Mouse (Mus musculus): ENCODE measurements around the gene Col15a1. TPM values are rescaled to one million over a fixed set of nuclear protein-coding genes. Genes with fewer than 3 reads are reported as not detected.

The Col15a1 gene
- polyA plus RNA-seq, 1 experiment: 59.5 TPM

DNA sequence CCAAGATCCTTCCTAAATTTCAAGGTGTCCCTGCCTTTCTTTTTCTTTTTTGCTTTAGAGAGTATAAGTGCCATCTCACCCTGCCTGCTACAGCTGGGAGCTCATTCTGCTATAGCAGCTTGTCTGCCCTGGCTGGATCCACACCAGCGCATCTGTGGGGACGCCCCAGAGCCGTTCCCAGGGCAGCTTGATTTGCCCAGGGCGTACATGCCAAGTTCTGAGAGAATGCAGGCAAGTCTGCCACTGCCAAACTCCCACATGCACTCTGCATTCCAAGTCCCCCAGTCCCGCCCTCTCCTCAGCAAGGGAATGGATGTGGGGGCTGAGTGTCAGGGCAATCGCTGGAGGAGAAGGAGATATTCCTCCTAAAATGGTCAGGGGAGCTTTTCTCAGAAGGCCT lies 19.8 kb downstream of the Col15a1 start:
- H3K4me3 ChIP-seq (ENCODE audit: insufficient read depth, low read depth, low read length): no peak overlapping the region
- no peaks in the 10 kb centered on the region for H3K36me3 ChIP-seq (ENCODE audit: control insufficient read depth, insufficient read depth, low read length)
- peaks cover 8% of the 10 kb centered on the region; the same call in 1 of the 2 replicates for H3K4me1 ChIP-seq (ENCODE audit: control insufficient read depth, insufficient read depth, low read length)
- H3K27me3 ChIP-seq (replicated peaks; ENCODE audit: control insufficient read depth, insufficient read depth, low read length): no peaks in the 10 kb centered on the region
- WGBS: 42% methylated on average over 6 of the region's 6 CpGs
- TF ChIP-seq CTCF (conservative IDR thresholded peaks at IDR 0.05; ENCODE audit: insufficient read depth, insufficient read length, low read depth, low read length): no peak
- TF ChIP-seq POLR2A (IDR thresholded peaks at IDR 0.05; ENCODE audit: low read depth, low read length): no peak
- DNase-seq: peak; percentile 40
- no peak overlapping the region for H3K27ac ChIP-seq (ENCODE audit: insufficient read depth, low read depth, low read length)

DNA sequence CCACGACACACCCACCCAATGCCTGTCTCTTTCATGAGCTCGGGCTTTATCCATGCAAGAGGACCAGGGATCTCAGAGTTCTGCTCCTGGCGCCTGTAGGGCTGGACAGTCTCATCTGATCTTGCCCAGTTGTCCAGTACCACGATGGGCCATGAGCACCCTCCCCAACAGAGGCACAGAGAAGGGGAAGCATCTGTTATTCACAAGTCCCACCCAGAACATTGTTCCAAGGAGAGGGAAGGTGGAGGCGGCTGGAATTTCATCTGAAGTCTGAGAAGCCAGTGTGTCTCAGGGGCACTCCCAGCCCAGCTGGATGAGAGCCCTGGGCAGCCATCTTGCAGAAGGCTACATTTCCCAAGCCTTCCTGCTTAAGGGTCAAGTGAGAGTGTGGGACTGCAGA lies 21.0 kb downstream of the Col15a1 start:
- no peak for DNase-seq
- no peak overlapping the region for H3K4me3 ChIP-seq (ENCODE audit: insufficient read depth, low read depth, low read length)
- 79% methylated on average over 5 of the region's 5 CpGs for WGBS
- no peaks in the 10 kb centered on the region for H3K27me3 ChIP-seq (replicated peaks; ENCODE audit: control insufficient read depth, insufficient read depth, low read length)
- peaks cover 8% of the 10 kb centered on the region; the same call in 1 of the 2 replicates for H3K4me1 ChIP-seq (ENCODE audit: control insufficient read depth, insufficient read depth, low read length)
- H3K36me3 ChIP-seq (ENCODE audit: control insufficient read depth, insufficient read depth, low read length): no peaks in the 10 kb centered on the region
- TF ChIP-seq POLR2A (IDR thresholded peaks at IDR 0.05; ENCODE audit: low read depth, low read length): no peak
- no peak for TF ChIP-seq CTCF (conservative IDR thresholded peaks at IDR 0.05; ENCODE audit: insufficient read depth, insufficient read length, low read depth, low read length)
- no peak overlapping the region for H3K27ac ChIP-seq (ENCODE audit: insufficient read depth, low read depth, low read length)

DNA sequence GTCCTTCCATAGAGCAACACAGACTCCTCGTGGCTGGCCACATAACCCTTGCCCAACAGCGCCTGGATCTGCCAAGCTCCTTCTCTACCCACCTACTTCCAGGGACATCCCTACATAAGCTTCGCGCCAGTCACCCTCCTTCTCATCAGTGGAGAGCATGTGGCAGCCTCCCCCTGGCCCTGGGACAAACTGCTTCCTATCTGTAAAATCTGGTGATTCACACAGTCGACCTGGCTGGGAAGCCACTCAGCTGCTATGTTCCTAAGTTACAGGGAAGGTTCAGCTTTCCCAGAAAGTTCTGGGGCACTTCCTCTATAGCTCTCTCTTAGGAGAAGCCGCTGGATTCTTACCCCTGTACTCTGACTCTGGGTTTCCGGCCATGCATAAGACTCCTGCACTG lies 22.5 kb downstream of the Col15a1 start:
- no peak for DNase-seq
- no peak overlapping the region for H3K4me3 ChIP-seq (ENCODE audit: insufficient read depth, low read depth, low read length)
- 75% methylated on average over 7 of the region's 7 CpGs for WGBS
- H3K36me3 ChIP-seq (ENCODE audit: control insufficient read depth, insufficient read depth, low read length): no peaks in the 10 kb centered on the region
- H3K27ac ChIP-seq (ENCODE audit: insufficient read depth, low read depth, low read length): no peak overlapping the region
- no peaks in the 10 kb centered on the region for H3K27me3 ChIP-seq (replicated peaks; ENCODE audit: control insufficient read depth, insufficient read depth, low read length)
- H3K4me1 ChIP-seq (ENCODE audit: control insufficient read depth, insufficient read depth, low read length): peaks cover 3% of the 10 kb centered on the region; the same call in 1 of the 2 replicates
- no peak for TF ChIP-seq CTCF (conservative IDR thresholded peaks at IDR 0.05; ENCODE audit: insufficient read depth, insufficient read length, low read depth, low read length)
- no peak for TF ChIP-seq POLR2A (IDR thresholded peaks at IDR 0.05; ENCODE audit: low read depth, low read length)

DNA sequence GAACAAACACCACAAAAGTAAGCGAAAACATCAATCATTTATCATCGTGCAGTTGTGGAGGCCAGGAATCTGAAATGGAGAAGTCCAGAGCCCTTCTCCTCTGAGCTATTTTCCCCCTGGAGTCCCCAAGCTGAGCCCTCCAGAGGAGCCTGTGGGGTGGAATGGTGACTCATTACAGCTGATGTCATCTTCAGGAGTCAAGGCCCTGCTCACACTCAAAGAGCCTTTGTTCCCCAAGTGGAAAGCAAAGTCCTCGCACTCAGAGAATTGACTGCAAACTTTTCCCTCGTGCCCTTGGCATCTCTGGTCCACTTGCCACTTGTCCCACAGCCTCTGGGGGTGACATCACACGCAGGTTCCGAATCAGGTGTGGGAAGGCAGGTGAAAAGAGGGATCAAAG lies 23.4 kb downstream of the Col15a1 start:
- DNase-seq: no peak
- H3K4me3 ChIP-seq (ENCODE audit: insufficient read depth, low read depth, low read length): no peak overlapping the region
- H3K27me3 ChIP-seq (replicated peaks; ENCODE audit: control insufficient read depth, insufficient read depth, low read length): no peaks in the 10 kb centered on the region
- peaks cover 3% of the 10 kb centered on the region; the same call in 1 of the 2 replicates for H3K4me1 ChIP-seq (ENCODE audit: control insufficient read depth, insufficient read depth, low read length)
- 80% methylated on average over 6 of the region's 6 CpGs for WGBS
- H3K27ac ChIP-seq (ENCODE audit: insufficient read depth, low read depth, low read length): no peak overlapping the region
- TF ChIP-seq POLR2A (IDR thresholded peaks at IDR 0.05; ENCODE audit: low read depth, low read length) (no peak), CTCF (conservative IDR thresholded peaks at IDR 0.05; ENCODE audit: insufficient read depth, insufficient read length, low read depth, low read length) (no peak)
- H3K36me3 ChIP-seq (ENCODE audit: control insufficient read depth, insufficient read depth, low read length): no peaks in the 10 kb centered on the region

DNA sequence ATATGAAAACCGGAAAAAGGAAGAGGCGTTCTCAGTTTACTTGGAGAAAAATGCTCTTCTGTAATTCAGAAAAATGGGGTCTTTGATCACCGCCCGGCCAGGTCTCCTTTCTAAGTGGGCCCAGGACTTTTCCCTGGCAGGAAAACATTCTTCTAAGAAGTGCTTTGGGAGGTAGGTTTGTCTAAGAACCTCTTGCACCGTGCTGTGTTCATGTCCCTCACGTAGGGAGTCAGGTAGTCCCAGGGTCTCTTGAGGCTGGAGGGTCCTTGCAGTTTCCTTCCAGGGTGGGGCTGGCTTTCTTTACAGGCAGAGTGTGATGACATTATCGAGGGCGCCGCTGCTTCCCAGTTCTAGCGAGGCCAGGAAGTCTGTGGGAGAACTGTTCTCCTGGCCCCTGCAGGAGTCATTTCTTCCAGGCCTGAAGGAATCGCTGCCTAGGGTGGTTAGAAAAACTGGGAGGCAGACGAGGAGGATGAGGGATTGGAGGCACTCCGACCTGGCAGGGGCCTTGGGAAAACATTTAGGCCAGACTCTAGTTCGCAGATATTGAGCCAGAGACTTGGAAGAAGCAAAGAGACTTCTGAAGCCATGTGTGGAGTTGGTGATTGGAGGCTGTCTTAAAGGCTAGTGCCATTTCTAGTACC lies 25.4 kb downstream of the Col15a1 start:
- TF ChIP-seq CTCF (conservative IDR thresholded peaks at IDR 0.05; ENCODE audit: insufficient read depth, insufficient read length, low read depth, low read length): no peak
- TF ChIP-seq POLR2A (IDR thresholded peaks at IDR 0.05; ENCODE audit: low read depth, low read length): no peak
- 73% methylated on average over 14 of the region's 14 CpGs for WGBS
- no peak overlapping the region for H3K27ac ChIP-seq (ENCODE audit: insufficient read depth, low read depth, low read length)
- no peaks in the 10 kb centered on the region for H3K36me3 ChIP-seq (ENCODE audit: control insufficient read depth, insufficient read depth, low read length)
- no peaks in the 10 kb centered on the region for H3K4me1 ChIP-seq (ENCODE audit: control insufficient read depth, insufficient read depth, low read length)
- H3K4me3 ChIP-seq (ENCODE audit: insufficient read depth, low read depth, low read length): no peak overlapping the region
- no peaks in the 10 kb centered on the region for H3K27me3 ChIP-seq (replicated peaks; ENCODE audit: control insufficient read depth, insufficient read depth, low read length)
- DNase-seq: no peak

DNA sequence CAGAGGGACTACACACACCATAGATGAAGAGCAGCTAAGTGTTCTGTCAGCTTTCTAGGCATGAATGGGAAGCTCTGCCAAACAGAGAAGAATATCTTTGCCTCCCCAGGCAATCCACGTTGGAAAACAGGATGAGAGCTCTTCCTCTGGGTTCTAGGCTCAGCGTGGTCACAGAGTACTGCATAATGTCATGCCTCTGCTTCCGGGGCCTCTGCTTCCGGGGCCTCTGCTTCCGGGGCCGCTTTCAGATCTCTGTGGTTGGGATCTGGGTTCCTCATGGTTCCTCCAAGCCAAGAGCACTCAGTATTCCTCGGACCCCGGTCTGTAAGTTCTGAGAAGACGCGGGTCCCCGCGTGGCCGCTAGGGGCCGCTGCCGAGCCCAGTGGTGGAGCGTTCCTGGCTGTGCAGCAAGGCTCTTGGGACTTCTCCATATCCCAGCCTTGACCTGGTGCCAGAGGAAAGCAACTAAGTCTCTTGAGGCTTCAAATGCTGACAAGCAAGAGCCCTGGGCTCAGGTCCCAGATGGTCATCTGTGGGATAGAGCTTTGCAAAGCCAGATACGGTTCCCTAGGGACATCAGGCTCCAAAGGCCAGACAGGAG lies 26.8 kb downstream of the Col15a1 start:
- 17% methylated on average over 17 of the region's 17 CpGs for WGBS
- H3K36me3 ChIP-seq (ENCODE audit: control insufficient read depth, insufficient read depth, low read length): no peaks in the 10 kb centered on the region
- TF ChIP-seq POLR2A (IDR thresholded peaks at IDR 0.05; ENCODE audit: low read depth, low read length) (no peak), CTCF (conservative IDR thresholded peaks at IDR 0.05; ENCODE audit: insufficient read depth, insufficient read length, low read depth, low read length) (peak; percentile 75)
- no peak overlapping the region for H3K4me3 ChIP-seq (ENCODE audit: insufficient read depth, low read depth, low read length)
- peak; percentile 93 for DNase-seq
- H3K4me1 ChIP-seq (ENCODE audit: control insufficient read depth, insufficient read depth, low read length): no peaks in the 10 kb centered on the region
- no peaks in the 10 kb centered on the region for H3K27me3 ChIP-seq (replicated peaks; ENCODE audit: control insufficient read depth, insufficient read depth, low read length)
- H3K27ac ChIP-seq (ENCODE audit: insufficient read depth, low read depth, low read length): no peak overlapping the region

DNA sequence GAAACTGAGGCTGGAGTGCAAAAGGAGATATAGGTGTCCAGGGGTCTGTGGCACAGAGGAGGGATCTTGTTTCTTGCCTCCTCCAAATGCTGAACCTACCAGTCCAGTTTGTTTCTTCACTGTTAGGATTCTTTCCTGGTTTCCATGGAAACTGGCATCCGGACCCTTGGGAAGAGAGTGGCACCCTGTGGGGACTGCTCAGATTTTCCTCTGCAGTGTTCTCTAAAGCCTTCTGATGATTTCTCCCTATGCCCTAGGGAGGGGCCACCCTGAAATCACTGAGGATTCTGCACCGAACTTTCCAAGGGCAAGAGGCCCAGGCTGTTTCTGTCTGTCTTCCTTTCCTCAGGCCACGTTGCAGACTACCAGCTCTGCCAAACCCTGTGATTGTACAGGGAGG lies 27.4 kb downstream of the Col15a1 start:
- DNase-seq: no peak
- Histone ChIP-seq H3K4me3 (ENCODE audit: insufficient read depth, low read depth, low read length) (no peak overlapping the region), H3K27me3 (replicated peaks; ENCODE audit: control insufficient read depth, insufficient read depth, low read length) (no peaks in the 10 kb centered on the region), H3K27ac (ENCODE audit: insufficient read depth, low read depth, low read length) (no peak overlapping the region), H3K36me3 (ENCODE audit: control insufficient read depth, insufficient read depth, low read length) (no peaks in the 10 kb centered on the region), H3K4me1 (ENCODE audit: control insufficient read depth, insufficient read depth, low read length) (no peaks in the 10 kb centered on the region)
- TF ChIP-seq POLR2A (IDR thresholded peaks at IDR 0.05; ENCODE audit: low read depth, low read length): no peak
- 53% methylated on average over 3 of the region's 3 CpGs for WGBS

All from kidney, adult 2 months (tissue).